Mouse (Mus musculus): ENCODE measurements at regions not wholly inside any gene's neighbourhood (a gene's known extent, or its start where the extent isn't known, plus 50 kb on each side); places are given as distances from the start of the nearest gene placed in this dataset.

GRCm38 (mm10) chr11:117425927-117426326 lies 58.2 kb upstream of the Gm11733 start:
- Histone ChIP-seq H3K9me3 (no peaks in the 10 kb centered on the region), H3K27ac (no peak overlapping the region), H3K36me3 (no peaks in the 10 kb centered on the region), H3K27me3 (ENCODE audit: insufficient read depth, poor library complexity, severe bottlenecking) (peaks cover 27% of the 10 kb centered on the region), H3K4me3 (no peak overlapping the region), H3K4me1 (replicated peaks) (peaks cover 40% of the 10 kb centered on the region)
- DNase-seq (ENCODE audit: low spot score): no peak
- 43% methylated on average over 12 of the region's 12 CpGs for WGBS

GRCm38 (mm10) chr11:117426651-117427050 lies 57.5 kb upstream of the Gm11733 start:
- no peak overlapping the region for H3K27ac ChIP-seq
- no peak for DNase-seq (ENCODE audit: low spot score)
- H3K4me3 ChIP-seq: no peak overlapping the region
- WGBS: 90% methylated on average over 4 of the region's 4 CpGs
- no peaks in the 10 kb centered on the region for H3K9me3 ChIP-seq
- peaks cover 45% of the 10 kb centered on the region for H3K4me1 ChIP-seq (replicated peaks)
- peaks cover 27% of the 10 kb centered on the region for H3K27me3 ChIP-seq (ENCODE audit: insufficient read depth, poor library complexity, severe bottlenecking)
- H3K36me3 ChIP-seq: no peaks in the 10 kb centered on the region

- H3K4me1 ChIP-seq (replicated peaks): peaks cover 45% of the 10 kb centered on the region
- no peak for DNase-seq (ENCODE audit: low spot score)
- H3K9me3 ChIP-seq: peaks cover 3% of the 10 kb centered on the region; the same call in 1 of the 2 replicates
- H3K4me3 ChIP-seq: no peak overlapping the region
- no peaks in the 10 kb centered on the region for H3K36me3 ChIP-seq
- peaks cover 27% of the 10 kb centered on the region for H3K27me3 ChIP-seq (ENCODE audit: insufficient read depth, poor library complexity, severe bottlenecking)
- 81% methylated on average over 17 of the region's 17 CpGs for WGBS
- peak overlapping the region; percentile 40; the same call in 1 of the 2 replicates for H3K27ac ChIP-seq
Observed at GRCm38 (mm10) chr11:117427808-117428510, 56.2 kb upstream of the Gm11733 start.

- Histone ChIP-seq H3K9me3 (peaks cover 7% of the 10 kb centered on the region; the same call in 1 of the 2 replicates), H3K4me3 (no peak overlapping the region), H3K36me3 (no peaks in the 10 kb centered on the region), H3K27ac (no peak overlapping the region), H3K4me1 (replicated peaks) (peaks cover 45% of the 10 kb centered on the region), H3K27me3 (ENCODE audit: insufficient read depth, poor library complexity, severe bottlenecking) (peaks cover 27% of the 10 kb centered on the region)
- 83% methylated on average over 10 of the region's 10 CpGs for WGBS
- DNase-seq (ENCODE audit: low spot score): no peak
Observed at GRCm38 (mm10) chr11:117429326-117429752, 54.8 kb upstream of the Gm11733 start.

GRCm38 (mm10) chr11:117429894-117430293 lies 54.3 kb upstream of the Gm11733 start:
- no peak for DNase-seq (ENCODE audit: low spot score)
- H3K36me3 ChIP-seq: no peaks in the 10 kb centered on the region
- H3K9me3 ChIP-seq: peaks cover 7% of the 10 kb centered on the region; the same call in 1 of the 2 replicates
- H3K27ac ChIP-seq: 0 out of 2 replicates have a peak overlapping the region, but pooled peaks have one; percentile 12
- peaks cover 45% of the 10 kb centered on the region for H3K4me1 ChIP-seq (replicated peaks)
- WGBS: 65% methylated on average over 8 of the region's 8 CpGs
- H3K27me3 ChIP-seq (ENCODE audit: insufficient read depth, poor library complexity, severe bottlenecking): peaks cover 27% of the 10 kb centered on the region
- no peak overlapping the region for H3K4me3 ChIP-seq

GRCm38 (mm10) chr11:117434056-117434455 lies 50.1 kb upstream of the Gm11733 start:
- peaks cover 7% of the 10 kb centered on the region; the same call in 1 of the 2 replicates for H3K9me3 ChIP-seq
- DNase-seq (ENCODE audit: low spot score): no peak
- peaks cover 58% of the 10 kb centered on the region for H3K4me1 ChIP-seq (replicated peaks)
- H3K27me3 ChIP-seq (ENCODE audit: insufficient read depth, poor library complexity, severe bottlenecking): peaks cover 53% of the 10 kb centered on the region
- no peak overlapping the region for H3K4me3 ChIP-seq
- no peaks in the 10 kb centered on the region for H3K36me3 ChIP-seq
- no peak overlapping the region for H3K27ac ChIP-seq

Data from hindbrain, embryonic 10.5 days (tissue).